Mouse (Mus musculus): Measurements from ENCODE around the gene Vmn1r113. TPM values are rescaled to one million over a fixed set of nuclear protein-coding genes. Genes with fewer than 3 reads are reported as not detected.
"Not testable (repeated sequence)": the region's sequence is repeated elsewhere in the genome, so short reads cannot be mapped to it uniquely, and the experiment has no call there.

The Vmn1r113 gene
- polyA plus RNA-seq (2016; fragmentation: Nextera tagmentation; extraction: Ambion mirVana): not detected in 2 replicates

DNA sequence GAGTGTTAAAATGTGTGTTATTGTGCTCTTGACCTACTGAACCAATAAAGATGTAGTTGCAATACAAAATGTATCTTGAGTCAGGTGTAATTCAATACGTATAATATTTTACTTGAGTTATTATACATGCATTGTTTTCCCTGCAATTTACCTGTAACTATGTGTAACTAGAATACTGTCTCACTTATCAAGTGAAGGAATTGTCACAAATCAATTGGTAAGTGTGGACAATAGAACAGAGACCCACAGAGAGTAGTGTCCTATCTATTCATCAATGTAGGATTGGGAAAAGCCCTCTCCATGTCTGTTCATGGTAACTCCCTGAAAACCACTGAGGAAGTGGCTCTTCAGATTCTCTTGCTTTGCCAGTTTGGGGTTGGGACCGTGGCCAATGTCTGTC, at the start of gene Vmn1r113:
TSS of gene Vmn1r113 (plus strand) at position 301 of the 400 bp plus-strand sequence.
- H3K4me3 ChIP-seq (replicated peaks); H3K27me3 ChIP-seq; H3K36me3 ChIP-seq; ATAC-seq (ENCODE audit: insufficient number of reproducible peaks, insufficient read depth, low FRiP score, low TSS enrichment, low read depth); H3K4me1 ChIP-seq (replicated peaks); H3K9me3 ChIP-seq; H3K4me2 ChIP-seq; H3K27ac ChIP-seq; H3K9ac ChIP-seq (replicated peaks): not testable (repeated sequence)
- WGBS: 60% methylated on average over 2 of the region's 2 CpGs

DNA sequence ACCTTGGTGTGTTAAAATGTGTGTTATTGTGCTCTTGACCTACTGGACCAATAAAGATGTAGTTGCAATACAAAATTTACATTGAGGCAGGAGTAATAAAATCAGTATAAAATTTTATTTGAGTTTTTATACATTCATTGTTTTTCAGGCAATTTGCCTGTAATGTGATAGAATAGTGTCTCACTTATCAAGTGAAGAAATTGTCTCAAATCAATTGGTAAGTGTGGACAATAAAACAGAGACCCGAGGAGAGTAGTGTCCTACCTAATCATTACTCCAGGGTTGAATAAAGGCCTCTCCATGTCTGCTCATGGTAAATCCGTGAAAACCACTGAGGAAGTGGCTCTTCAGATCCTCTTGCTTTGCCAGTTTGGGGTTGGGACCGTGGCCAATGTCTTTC, 16.2 kb upstream of the Vmn1r113 start, which contains the start of gene Vmn1r112:
TSS of gene Vmn1r112 (plus strand) at position 301 of the 400 bp plus-strand sequence.
- not testable (repeated sequence) for H3K36me3 ChIP-seq; H3K27ac ChIP-seq; H3K4me1 ChIP-seq (replicated peaks); H3K4me2 ChIP-seq; H3K4me3 ChIP-seq (replicated peaks); H3K9me3 ChIP-seq; H3K27me3 ChIP-seq; H3K9ac ChIP-seq (replicated peaks); ATAC-seq (ENCODE audit: insufficient number of reproducible peaks, insufficient read depth, low FRiP score, low TSS enrichment, low read depth)
- WGBS: no CpG with 5 or more reads among the region's 3 CpGs

DNA sequence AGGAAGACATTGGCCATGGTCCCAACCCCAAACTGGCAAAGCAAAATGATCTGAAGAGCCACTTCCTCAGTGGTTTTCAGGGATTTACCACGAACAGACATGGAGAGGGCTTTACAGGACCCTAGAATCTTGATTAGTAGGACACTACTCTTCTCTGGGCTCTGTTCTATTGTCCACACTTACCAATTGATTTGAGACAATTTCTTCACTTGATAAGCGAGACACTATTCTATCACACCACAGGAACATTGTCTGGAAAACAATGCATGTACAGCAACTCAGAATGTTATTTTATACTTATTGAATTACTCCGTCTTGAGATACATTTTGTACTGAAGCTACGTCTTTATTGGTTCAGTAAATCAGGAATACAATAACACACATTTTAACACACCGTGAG, 25.0 kb downstream of the Vmn1r113 start, which contains the start of gene Vmn1r114:
TSS of gene Vmn1r114 (minus strand) at position 101 of the 400 bp plus-strand sequence.
- not testable (repeated sequence) for H3K4me2 ChIP-seq; H3K36me3 ChIP-seq; H3K4me1 ChIP-seq (replicated peaks); H3K27ac ChIP-seq; ATAC-seq (ENCODE audit: insufficient number of reproducible peaks, insufficient read depth, low FRiP score, low TSS enrichment, low read depth); H3K9ac ChIP-seq (replicated peaks); H3K27me3 ChIP-seq; H3K4me3 ChIP-seq (replicated peaks); H3K9me3 ChIP-seq
- no CpG with 5 or more reads among the region's 5 CpGs for WGBS

Other genes starting within 250 kb of the Vmn1r113 start
- not detected in 2 replicates for gene Gm5726, start 241.5 kb upstream of the Vmn1r113 start, polyA plus RNA-seq (2016; fragmentation: Nextera tagmentation; extraction: Ambion mirVana)
- gene Gm4141, start 211.0 kb upstream of the Vmn1r113 start, polyA plus RNA-seq (2016; fragmentation: Nextera tagmentation; extraction: Ambion mirVana): not detected in 2 replicates
- gene Gm4513, start 188.3 kb upstream of the Vmn1r113 start, polyA plus RNA-seq (2016; fragmentation: Nextera tagmentation; extraction: Ambion mirVana): not detected in 2 replicates
- gene Vmn1r107, start 118.4 kb upstream of the Vmn1r113 start, polyA plus RNA-seq (2016; fragmentation: Nextera tagmentation; extraction: Ambion mirVana): not detected in 2 replicates
- not detected in 2 replicates for gene Vmn1r111, start 84.1 kb upstream of the Vmn1r113 start, polyA plus RNA-seq (2016; fragmentation: Nextera tagmentation; extraction: Ambion mirVana)
- gene Gm10668, start 56.7 kb upstream of the Vmn1r113 start, polyA plus RNA-seq (2016; fragmentation: Nextera tagmentation; extraction: Ambion mirVana): not detected in 2 replicates
- not detected in 2 replicates for gene Vmn1r112, start 16.1 kb upstream of the Vmn1r113 start, polyA plus RNA-seq (2016; fragmentation: Nextera tagmentation; extraction: Ambion mirVana)
- not detected in 2 replicates for gene Vmn1r114, start 24.9 kb downstream of the Vmn1r113 start, polyA plus RNA-seq (2016; fragmentation: Nextera tagmentation; extraction: Ambion mirVana)
- gene Vmn1r115, start 57.7 kb downstream of the Vmn1r113 start, polyA plus RNA-seq (2016; fragmentation: Nextera tagmentation; extraction: Ambion mirVana): not detected in 2 replicates
- gene Vmn1r116, start 85.0 kb downstream of the Vmn1r113 start, polyA plus RNA-seq (2016; fragmentation: Nextera tagmentation; extraction: Ambion mirVana): not detected in 2 replicates
- gene Vmn1r117, start 96.8 kb downstream of the Vmn1r113 start, polyA plus RNA-seq (2016; fragmentation: Nextera tagmentation; extraction: Ambion mirVana): not detected in 2 replicates
- not detected in 2 replicates for gene Vmn1r118, start 125.1 kb downstream of the Vmn1r113 start, polyA plus RNA-seq (2016; fragmentation: Nextera tagmentation; extraction: Ambion mirVana)
- not detected in 2 replicates for gene Vmn1r119, start 225.2 kb downstream of the Vmn1r113 start, polyA plus RNA-seq (2016; fragmentation: Nextera tagmentation; extraction: Ambion mirVana)

Measured in limb, embryonic 12.5 days (tissue).